Mouse (Mus musculus): ENCODE measurements at regions not wholly inside any gene's neighbourhood (a gene's known extent, or its start where the extent isn't known, plus 50 kb on each side); places are given as distances from the start of the nearest gene placed in this dataset.

- no peak for DNase-seq (ENCODE audit: low spot score)
These were observed 302.2 kb downstream of the 1500009L16Rik start for GRCm38 (mm10) chr10:84024901-84025300.

GRCm38 (mm10) chr10:84026798-84027197 is 304.1 kb downstream of the 1500009L16Rik start:
- DNase-seq (ENCODE audit: low spot score): no peak

GRCm38 (mm10) chr10:84036131-84036877 is 313.6 kb downstream of the 1500009L16Rik start:
- no peak for DNase-seq (ENCODE audit: low spot score)

- DNase-seq (ENCODE audit: low spot score): no peak
These were observed 326.0 kb downstream of the 1500009L16Rik start for GRCm38 (mm10) chr10:84048706-84049105.

GRCm38 (mm10) chr10:84052696-84053095 is 330.0 kb downstream of the 1500009L16Rik start:
- DNase-seq (ENCODE audit: low spot score): no peak

- DNase-seq (ENCODE audit: low spot score): no peak
These were observed 332.1 kb downstream of the 1500009L16Rik start for GRCm38 (mm10) chr10:84054551-84055336.

- DNase-seq (ENCODE audit: low spot score): no peak
These were observed 332.9 kb downstream of the 1500009L16Rik start for GRCm38 (mm10) chr10:84055402-84056167.

- no peak for DNase-seq (ENCODE audit: low spot score)
These were observed 333.9 kb downstream of the 1500009L16Rik start for GRCm38 (mm10) chr10:84056323-84057169.

GRCm38 (mm10) chr10:84058301-84058700 is 335.6 kb downstream of the 1500009L16Rik start:
- DNase-seq (ENCODE audit: low spot score): no peak

- no peak for DNase-seq (ENCODE audit: low spot score)
These were observed 337.2 kb downstream of the 1500009L16Rik start for GRCm38 (mm10) chr10:84059646-84060491.

GRCm38 (mm10) chr10:84060492-84061218 is 338.0 kb downstream of the 1500009L16Rik start:
- DNase-seq (ENCODE audit: low spot score): no peak

GRCm38 (mm10) chr10:84067052-84067650 is 344.5 kb downstream of the 1500009L16Rik start:
- no peak for DNase-seq (ENCODE audit: low spot score)

- no peak for DNase-seq (ENCODE audit: low spot score)
These were observed 347.1 kb downstream of the 1500009L16Rik start for GRCm38 (mm10) chr10:84069806-84070205.

- DNase-seq (ENCODE audit: low spot score): no peak
These were observed 350.3 kb downstream of the 1500009L16Rik start for GRCm38 (mm10) chr10:84072866-84073483.

GRCm38 (mm10) chr10:84075581-84075980 is 352.9 kb downstream of the 1500009L16Rik start:
- no peak for DNase-seq (ENCODE audit: low spot score)

- DNase-seq (ENCODE audit: low spot score): no peak
These were observed 357.6 kb downstream of the 1500009L16Rik start for GRCm38 (mm10) chr10:84080236-84080635.

GRCm38 (mm10) chr10:84081673-84082072 is 358.7 kb downstream of the Nuak1 start:
- no peak for DNase-seq (ENCODE audit: low spot score)

GRCm38 (mm10) chr10:84087528-84087927 is 352.9 kb downstream of the Nuak1 start:
- DNase-seq (ENCODE audit: low spot score): no peak

GRCm38 (mm10) chr10:84087929-84088328 is 352.5 kb downstream of the Nuak1 start:
- DNase-seq (ENCODE audit: low spot score): no peak
